Mouse (Mus musculus): ENCODE measurements around the gene Slc25a22. TPM values are rescaled to one million over a fixed set of nuclear protein-coding genes. Genes with fewer than 3 reads are reported as not detected.

The Slc25a22 gene
- total and polyA plus RNA-seq, 3 experiments = 6.5 to 31.5 (median 16.1) TPM

- peaks cover 2% of the 10 kb centered on the region for H3K27me3 ChIP-seq (replicated peaks)
- H3K9me3 ChIP-seq (replicated peaks; ENCODE audit: low read length) = no peaks in the 10 kb centered on the region
- H3K9ac ChIP-seq (ENCODE audit: insufficient read depth, low read depth) = no peak overlapping the region
- H3K36me3 ChIP-seq (replicated peaks in 1 of 2; ENCODE audit: control insufficient read depth in 1 of 2, insufficient read depth in 1 of 2, low read length in 1 of 2) = peaks cover 27 to 46% of the 10 kb centered on the region in 2 experiments
- H3K27ac ChIP-seq (ENCODE audit: insufficient read depth, low read depth) = no peak overlapping the region
- dilution Hi-C loops (cut with MboI; ENCODE audit: extremely low pct_ligation_motif_present, extremely low pct_unique_long_range_greater_than_20kb, low sequenced_read_pairs) = no loop called here
- TF ChIP-seq MAX (IDR thresholded peaks at IDR 0.05; ENCODE audit: low read length) = no peak
- TF ChIP-seq USF1 (IDR thresholded peaks at IDR 0.05; ENCODE audit: low read depth, low read length) = no peak
- TF ChIP-seq MYC (IDR thresholded peaks at IDR 0.05; ENCODE audit: low read depth, low read length) = no peak
- TF ChIP-seq MAFK (IDR thresholded peaks at IDR 0.05; ENCODE audit: insufficient replicate concordance, low read length) = no peak
- no peak for TF ChIP-seq SMC3 (IDR thresholded peaks at IDR 0.05; ENCODE audit: low read depth, low read length)
- TF ChIP-seq TBP (conservative IDR thresholded peaks at IDR 0.05; ENCODE audit: low read depth, low read length) = no peak
- TF ChIP-seq CHD2 (IDR thresholded peaks at IDR 0.05; ENCODE audit: low read length) = no peak
- no peak for TF ChIP-seq ZMIZ1 (IDR thresholded peaks at IDR 0.05; ENCODE audit: low read depth, low read length)
- no peak for TF ChIP-seq BHLHE40 (IDR thresholded peaks at IDR 0.05; ENCODE audit: low read depth, low read length)
- no peak for TF ChIP-seq E2F4 (IDR thresholded peaks at IDR 0.05; ENCODE audit: insufficient replicate concordance, low read depth, low read length)
- no peak for TF ChIP-seq JUND (conservative IDR thresholded peaks at IDR 0.05; ENCODE audit: low read depth, low read length)
- TF ChIP-seq CHD1 (IDR thresholded peaks at IDR 0.05; ENCODE audit: low read depth, low read length) = no peak
- no peak for TF ChIP-seq ELF1 (IDR thresholded peaks at IDR 0.05; ENCODE audit: low read depth, low read length)
- H3K79me2 ChIP-seq (replicated peaks; ENCODE audit: control insufficient read depth, extremely low read depth, insufficient read depth, poor library complexity, severe bottlenecking) = peaks cover 22% of the 10 kb centered on the region
- no peak overlapping the region for H3K4me2 ChIP-seq (ENCODE audit: insufficient read depth, low read depth, poor library complexity, severe bottlenecking)
- no peak overlapping the region for H3K4me3 ChIP-seq (replicated peaks in 1 of 3; ENCODE audit: low read depth in 2 of 3, low read length in 2 of 3, poor library complexity in 1 of 3)
- H3K4me1 ChIP-seq (ENCODE audit: control insufficient read depth in 1 of 2, insufficient read depth in 2 of 2) = peaks cover 29 to 53% of the 10 kb centered on the region in 2 experiments
- in situ Hi-C loops (cut with MboI; ENCODE audit: low pct_ligation_motif_present, low pct_unique_long_range_greater_than_20kb, low sequenced_read_pairs) = no loop called here
- no peak for DNase-seq (ENCODE audit: extremely low read depth)
These were observed 32.9 kb upstream of the Slc25a22 start for GRCm38 (mm10) chr7:141470637-141470944.

GRCm38 (mm10) chr7:141469901-141470636 is 32.4 kb upstream of the Slc25a22 start:
- Histone ChIP-seq H3K27ac (ENCODE audit: insufficient read depth, low read depth) (no peak overlapping the region), H3K36me3 (replicated peaks in 1 of 2; ENCODE audit: control insufficient read depth in 1 of 2, insufficient read depth in 1 of 2, low read length in 1 of 2) (peaks cover 27 to 46% of the 10 kb centered on the region in 2 experiments), H3K4me1 (ENCODE audit: control insufficient read depth in 1 of 2, insufficient read depth in 2 of 2) (peaks cover 29 to 51% of the 10 kb centered on the region in 2 experiments), H3K4me3 (replicated peaks in 1 of 3; ENCODE audit: low read depth in 2 of 3, low read length in 2 of 3, poor library complexity in 1 of 3) (no peak overlapping the region), H3K9ac (ENCODE audit: insufficient read depth, low read depth) (no peak overlapping the region), H3K4me2 (ENCODE audit: insufficient read depth, low read depth, poor library complexity, severe bottlenecking) (no peak overlapping the region), H3K79me2 (replicated peaks; ENCODE audit: control insufficient read depth, extremely low read depth, insufficient read depth, poor library complexity, severe bottlenecking) (peaks cover 22% of the 10 kb centered on the region), H3K9me3 (replicated peaks; ENCODE audit: low read length) (no peaks in the 10 kb centered on the region), H3K27me3 (replicated peaks) (no peaks in the 10 kb centered on the region)
- no peak for DNase-seq (ENCODE audit: extremely low read depth)
- in situ Hi-C loops (cut with MboI; ENCODE audit: low pct_ligation_motif_present, low pct_unique_long_range_greater_than_20kb, low sequenced_read_pairs) (no loop called here), dilution Hi-C loops (cut with MboI; ENCODE audit: extremely low pct_ligation_motif_present, extremely low pct_unique_long_range_greater_than_20kb, low sequenced_read_pairs) (no loop called here)
- TF ChIP-seq CHD1 (IDR thresholded peaks at IDR 0.05; ENCODE audit: low read depth, low read length) (no peak), GABPA (IDR thresholded peaks at IDR 0.05; ENCODE audit: insufficient replicate concordance, low read depth, low read length) (no peak), SIN3A (IDR thresholded peaks at IDR 0.05; ENCODE audit: low read length) (no peak), JUND (conservative IDR thresholded peaks at IDR 0.05; ENCODE audit: low read depth, low read length) (no peak), POLR2AphosphoS2 (IDR thresholded peaks at IDR 0.05; ENCODE audit: low read depth, low read length) (no peak), TCF12 (IDR thresholded peaks at IDR 0.05; ENCODE audit: low read depth, low read length) (no peak), BHLHE40 (IDR thresholded peaks at IDR 0.05; ENCODE audit: low read depth, low read length) (no peak), POLR2A (IDR thresholded peaks at IDR 0.05; ENCODE audit: low read depth, low read length) (no peak), HCFC1 (IDR thresholded peaks at IDR 0.05; ENCODE audit: low read depth, low read length) (no peak), ZNF384 (IDR thresholded peaks at IDR 0.05; ENCODE audit: low read depth, low read length) (no peak), USF2 (conservative IDR thresholded peaks at IDR 0.05; ENCODE audit: low read depth, low read length) (no peak), MAZ (IDR thresholded peaks at IDR 0.05; ENCODE audit: low read depth, low read length) (no peak)

Measured in CH12.LX (cell line).